Mouse (Mus musculus): ENCODE results near the gene Cela3b. TPM values are rescaled to one million over a fixed set of nuclear protein-coding genes. Genes with fewer than 3 reads are reported as not detected.

The Cela3b gene
- polyA plus RNA-seq, 1 experiment from 2014 or later: not detected

GRCm38 (mm10) chr4:137467525-137467924 lies 37.2 kb upstream of the Cela3b start:
- Histone ChIP-seq H3K4me2 (no peak overlapping the region; the same call in 1 of the 2 replicates), H3K9ac (ENCODE audit: low read depth, low read length) (no peak overlapping the region), H3K4me3 (ENCODE audit: low read depth, low read length) (no peak overlapping the region), H3K36me3 (ENCODE audit: control insufficient read depth, insufficient read depth, low read length) (no peaks in the 10 kb centered on the region), H3K27ac (ENCODE audit: low read depth, low read length) (peak overlapping the region; percentile 16; the same call in 1 of the 2 replicates), H3K9me3 (ENCODE audit: control insufficient read depth, low read length) (no peaks in the 10 kb centered on the region), H3K27me3 (replicated peaks; ENCODE audit: control insufficient read depth, insufficient read depth, low read length) (0 out of 2 replicates have a peak, but pooled peaks cover 2% of the 10 kb centered on the region), H3K4me1 (replicated peaks; ENCODE audit: control insufficient read depth, insufficient read depth, low read length) (peaks cover 23% of the 10 kb centered on the region)
- ATAC-seq (replicated peaks; ENCODE audit: low FRiP score) (no peak), DNase-seq (ENCODE audit: low spot score) (no peak)
- WGBS: 82% methylated on average over 2 of the region's 2 CpGs

GRCm38 (mm10) chr4:137466991-137467390 lies 36.7 kb upstream of the Cela3b start:
- WGBS: 71% methylated on average over 4 of the region's 4 CpGs
- Histone ChIP-seq H3K9me3 (ENCODE audit: control insufficient read depth, low read length) (no peaks in the 10 kb centered on the region), H3K27ac (ENCODE audit: low read depth, low read length) (no peak overlapping the region; the same call in 1 of the 2 replicates), H3K27me3 (replicated peaks; ENCODE audit: control insufficient read depth, insufficient read depth, low read length) (0 out of 2 replicates have a peak, but pooled peaks cover 2% of the 10 kb centered on the region), H3K9ac (ENCODE audit: low read depth, low read length) (no peak overlapping the region), H3K4me1 (replicated peaks; ENCODE audit: control insufficient read depth, insufficient read depth, low read length) (peaks cover 23% of the 10 kb centered on the region), H3K36me3 (ENCODE audit: control insufficient read depth, insufficient read depth, low read length) (no peaks in the 10 kb centered on the region), H3K4me2 (no peak overlapping the region), H3K4me3 (ENCODE audit: low read depth, low read length) (no peak overlapping the region)
- DNase-seq (ENCODE audit: low spot score) (no peak), ATAC-seq (replicated peaks; ENCODE audit: low FRiP score) (no peak)

- H3K4me1 ChIP-seq (replicated peaks; ENCODE audit: control insufficient read depth, insufficient read depth, low read length): peaks cover 16% of the 10 kb centered on the region
- 0 out of 2 replicates have a peak, but pooled peaks cover 2% of the 10 kb centered on the region for H3K27me3 ChIP-seq (replicated peaks; ENCODE audit: control insufficient read depth, insufficient read depth, low read length)
- WGBS: 65% methylated on average over 13 of the region's 13 CpGs
- no peaks in the 10 kb centered on the region for H3K9me3 ChIP-seq (ENCODE audit: control insufficient read depth, low read length)
- DNase-seq (ENCODE audit: low spot score): no peak
- ATAC-seq (replicated peaks; ENCODE audit: low FRiP score): no peak
- no peak overlapping the region for H3K4me2 ChIP-seq
- no peak overlapping the region for H3K27ac ChIP-seq (ENCODE audit: low read depth, low read length)
- no peak overlapping the region for H3K4me3 ChIP-seq (ENCODE audit: low read depth, low read length)
- H3K36me3 ChIP-seq (ENCODE audit: control insufficient read depth, insufficient read depth, low read length): no peaks in the 10 kb centered on the region
- no peak overlapping the region for H3K9ac ChIP-seq (ENCODE audit: low read depth, low read length)
Measured at GRCm38 (mm10) chr4:137465125-137465787, 34.9 kb upstream of the Cela3b start.

GRCm38 (mm10) chr4:137461981-137462690 lies 31.8 kb upstream of the Cela3b start:
- WGBS: 72% methylated on average over 16 of the region's 16 CpGs
- Histone ChIP-seq H3K27me3 (replicated peaks; ENCODE audit: control insufficient read depth, insufficient read depth, low read length) (no peaks in the 10 kb centered on the region), H3K36me3 (ENCODE audit: control insufficient read depth, insufficient read depth, low read length) (no peaks in the 10 kb centered on the region), H3K4me2 (no peak overlapping the region), H3K4me3 (ENCODE audit: low read depth, low read length) (no peak overlapping the region), H3K4me1 (replicated peaks; ENCODE audit: control insufficient read depth, insufficient read depth, low read length) (peaks cover 6% of the 10 kb centered on the region), H3K27ac (ENCODE audit: low read depth, low read length) (no peak overlapping the region), H3K9ac (ENCODE audit: low read depth, low read length) (no peak overlapping the region), H3K9me3 (ENCODE audit: control insufficient read depth, low read length) (no peaks in the 10 kb centered on the region)
- DNase-seq (ENCODE audit: low spot score) (no peak), ATAC-seq (replicated peaks; ENCODE audit: low FRiP score) (no peak)

- Histone ChIP-seq H3K9ac (ENCODE audit: low read depth, low read length) (no peak overlapping the region), H3K4me3 (ENCODE audit: low read depth, low read length) (no peak overlapping the region), H3K36me3 (ENCODE audit: control insufficient read depth, insufficient read depth, low read length) (no peaks in the 10 kb centered on the region), H3K4me1 (replicated peaks; ENCODE audit: control insufficient read depth, insufficient read depth, low read length) (peaks cover 11% of the 10 kb centered on the region), H3K27me3 (replicated peaks; ENCODE audit: control insufficient read depth, insufficient read depth, low read length) (no peaks in the 10 kb centered on the region), H3K4me2 (no peak overlapping the region), H3K27ac (ENCODE audit: low read depth, low read length) (no peak overlapping the region), H3K9me3 (ENCODE audit: control insufficient read depth, low read length) (no peaks in the 10 kb centered on the region)
- DNase-seq (ENCODE audit: low spot score) (no peak), ATAC-seq (replicated peaks; ENCODE audit: low FRiP score) (no peak)
- WGBS: 73% methylated on average over 4 of the region's 4 CpGs
Measured at GRCm38 (mm10) chr4:137461217-137461616, 30.9 kb upstream of the Cela3b start.

- Histone ChIP-seq H3K27me3 (replicated peaks; ENCODE audit: control insufficient read depth, insufficient read depth, low read length) (no peaks in the 10 kb centered on the region), H3K9ac (ENCODE audit: low read depth, low read length) (no peak overlapping the region), H3K4me1 (replicated peaks; ENCODE audit: control insufficient read depth, insufficient read depth, low read length) (peaks cover 11% of the 10 kb centered on the region), H3K4me3 (ENCODE audit: low read depth, low read length) (no peak overlapping the region), H3K27ac (ENCODE audit: low read depth, low read length) (no peak overlapping the region), H3K9me3 (ENCODE audit: control insufficient read depth, low read length) (no peaks in the 10 kb centered on the region), H3K4me2 (no peak overlapping the region), H3K36me3 (ENCODE audit: control insufficient read depth, insufficient read depth, low read length) (no peaks in the 10 kb centered on the region)
- ATAC-seq (replicated peaks; ENCODE audit: low FRiP score): no peak
- no peak for DNase-seq (ENCODE audit: low spot score)
- WGBS: 83% methylated on average over 14 of the region's 14 CpGs
Measured at GRCm38 (mm10) chr4:137460676-137461075, 30.3 kb upstream of the Cela3b start.

GRCm38 (mm10) chr4:137458861-137459260 lies 28.5 kb upstream of the Cela3b start:
- Histone ChIP-seq H3K4me1 (replicated peaks; ENCODE audit: control insufficient read depth, insufficient read depth, low read length) (peaks cover 11% of the 10 kb centered on the region), H3K4me3 (ENCODE audit: low read depth, low read length) (no peak overlapping the region), H3K27ac (ENCODE audit: low read depth, low read length) (no peak overlapping the region), H3K27me3 (replicated peaks; ENCODE audit: control insufficient read depth, insufficient read depth, low read length) (no peaks in the 10 kb centered on the region), H3K9ac (ENCODE audit: low read depth, low read length) (no peak overlapping the region), H3K9me3 (ENCODE audit: control insufficient read depth, low read length) (no peaks in the 10 kb centered on the region), H3K36me3 (ENCODE audit: control insufficient read depth, insufficient read depth, low read length) (no peaks in the 10 kb centered on the region), H3K4me2 (no peak overlapping the region)
- no peak for DNase-seq (ENCODE audit: low spot score)
- WGBS: 39% methylated on average over 5 of the region's 5 CpGs
- ATAC-seq (replicated peaks; ENCODE audit: low FRiP score): no peak

GRCm38 (mm10) chr4:137458310-137458709 lies 28.0 kb upstream of the Cela3b start:
- Histone ChIP-seq H3K9me3 (ENCODE audit: control insufficient read depth, low read length) (no peaks in the 10 kb centered on the region), H3K27ac (ENCODE audit: low read depth, low read length) (no peak overlapping the region), H3K4me1 (replicated peaks; ENCODE audit: control insufficient read depth, insufficient read depth, low read length) (peaks cover 11% of the 10 kb centered on the region), H3K4me3 (ENCODE audit: low read depth, low read length) (no peak overlapping the region), H3K9ac (ENCODE audit: low read depth, low read length) (no peak overlapping the region), H3K4me2 (no peak overlapping the region), H3K27me3 (replicated peaks; ENCODE audit: control insufficient read depth, insufficient read depth, low read length) (no peaks in the 10 kb centered on the region), H3K36me3 (ENCODE audit: control insufficient read depth, insufficient read depth, low read length) (no peaks in the 10 kb centered on the region)
- DNase-seq (ENCODE audit: low spot score): no peak
- 78% methylated on average over 9 of the region's 9 CpGs for WGBS
- no peak for ATAC-seq (replicated peaks; ENCODE audit: low FRiP score)

Measured in liver, embryonic 11.5 days (tissue).